Mouse (Mus musculus) G1E (cell line): ENCODE data around the gene Dnmt3a. TPM values are rescaled to one million over a fixed set of nuclear protein-coding genes. Genes with fewer than 3 reads are reported as not detected.

ENCODE experiments used
- ATAC-seq: 2 replicates; pipeline ENCODE4 v1.8.0; 2016; ENCODE audit warnings: mild to moderate bottlenecking; ENCODE audit not compliant: insufficient number of reproducible peaks, poor library complexity, low FRiP score, severe bottlenecking; ENCODE audit errors: extremely low read depth
- DNase-seq: peaks from one replicate; pipeline ENCODE4 v3.0.0; 2012; ENCODE audit warnings: low spot score
- H3K27me3 ChIP-seq: 2 replicates; pipeline ENCODE4 v1.6.1; 2012; ENCODE audit warnings: mild to moderate bottlenecking, low read length, inconsistent platforms; ENCODE audit not compliant: insufficient read depth
- H3K36me3 ChIP-seq: replicated peaks from 2 replicates; pipeline ENCODE3; 2012; ENCODE audit warnings: mild to moderate bottlenecking, inconsistent platforms
- H3K4me1 ChIP-seq: 2 replicates; pipeline ENCODE4 v1.6.1; 2012; ENCODE audit warnings: low read depth, low read length, inconsistent platforms, mixed read lengths; ENCODE audit not compliant: insufficient read depth
- H3K4me3 ChIP-seq: 2 replicates; pipeline ENCODE4 v1.5.1; 2012; ENCODE audit warnings: low read depth, mild to moderate bottlenecking, inconsistent platforms, low read length, moderate library complexity, mixed read lengths
- H3K9me3 ChIP-seq: replicated peaks from 2 replicates; pipeline ENCODE4 v1.6.1; 2012; ENCODE audit warnings: inconsistent platforms
- CTCF ChIP-seq: IDR thresholded peaks from 2 replicates; pipeline ENCODE4 v1.5.1; 2012; ENCODE audit warnings: low read depth, low read length, inconsistent platforms, mixed read lengths
- GATA1 ChIP-seq: IDR thresholded peaks from 2 replicates; pipeline ENCODE4 v1.6.1; 2012; ENCODE audit warnings: borderline replicate concordance, low read length, inconsistent platforms, mixed read lengths
- GATA2 ChIP-seq: IDR thresholded peaks from 2 replicates; pipeline ENCODE4 v1.6.1; 2012; ENCODE audit warnings: low read depth, low read length, inconsistent platforms, borderline replicate concordance
- POLR2AphosphoS5 ChIP-seq: IDR thresholded peaks from 2 replicates; pipeline ENCODE4 v1.6.1; 2012; ENCODE audit warnings: low read depth, low read length, inconsistent platforms; ENCODE audit not compliant: insufficient replicate concordance
- TAL1 ChIP-seq: conservative IDR thresholded peaks from 2 replicates; pipeline ENCODE4 v1.6.1; 2012; ENCODE audit warnings: low read depth, low read length, inconsistent platforms, mixed read lengths
- polyA plus RNA-seq: library from polyadenylated mRNA; stranded (reverse); fragments of >175 nt; gene quantifications from 2 replicates; pipeline ENCODE4 v1.2.3, GENCODE M21; 2012
- total RNA-seq, 2 experiments: library from RNA; stranded (forward) in 1 of 2; stranded (reverse) in 1 of 2; fragments of 200-1000 nt in 1 of 2; fragments of >200 nt in 1 of 2; fragmentation: Nextera tagmentation in 1 of 2; gene quantifications; 2 replicates each; pipeline ENCODE4 v1.2.3; 2014 to 2017

The Dnmt3a gene
- total and polyA plus RNA-seq, 3 experiments, result 0.05 to 1.1 TPM; not detected in 1

GRCm38 (mm10) chr12:3783196-3783825 is 22.5 kb upstream of the Dnmt3a start:
- ATAC-seq, result no peak
- H3K27me3 ChIP-seq, result peaks cover 6% of the 10 kb centered on the region; the same call in 1 of the 2 replicates

GRCm38 (mm10) chr12:3784258-3784657 is 21.5 kb upstream of the Dnmt3a start:
- TF ChIP-seq CTCF, result no peak
- TF ChIP-seq GATA2, result no peak
- no peak for TF ChIP-seq POLR2AphosphoS5
- no peak for TF ChIP-seq TAL1
- TF ChIP-seq GATA1, result no peak
- no peaks in the 10 kb centered on the region for H3K9me3 ChIP-seq
- H3K4me3 ChIP-seq, result no peak overlapping the region
- peaks cover 7% of the 10 kb centered on the region for H3K4me1 ChIP-seq
- ATAC-seq (no peak), DNase-seq (no peak)
- H3K36me3 ChIP-seq, result no peaks in the 10 kb centered on the region
- H3K27me3 ChIP-seq, result peaks cover 6% of the 10 kb centered on the region; the same call in 1 of the 2 replicates

More at GRCm38 (mm10) chr12:3783196-3783825, 22.5 kb upstream of the Dnmt3a start:
- DNase-seq, result no peak
- Histone ChIP-seq H3K36me3 (no peaks in the 10 kb centered on the region), H3K9me3 (no peaks in the 10 kb centered on the region), H3K4me3 (no peak overlapping the region), H3K4me1 (peaks cover 7% of the 10 kb centered on the region)
- TF ChIP-seq TAL1 (no peak), POLR2AphosphoS5 (no peak), GATA1 (no peak), GATA2 (no peak), CTCF (no peak)

GRCm38 (mm10) chr12:3784729-3785128 is 21.1 kb upstream of the Dnmt3a start:
- DNase-seq (no peak), ATAC-seq (no peak)
- no peak overlapping the region for H3K4me3 ChIP-seq
- peaks cover 7% of the 10 kb centered on the region for H3K4me1 ChIP-seq
- no peaks in the 10 kb centered on the region for H3K36me3 ChIP-seq
- no peak for TF ChIP-seq POLR2AphosphoS5
- no peak for TF ChIP-seq GATA1
- TF ChIP-seq CTCF, result no peak
- no peak for TF ChIP-seq TAL1
- no peak for TF ChIP-seq GATA2
- H3K27me3 ChIP-seq, result peaks cover 6% of the 10 kb centered on the region; the same call in 1 of the 2 replicates
- H3K9me3 ChIP-seq, result no peaks in the 10 kb centered on the region

GRCm38 (mm10) chr12:3787041-3787440 is 18.8 kb upstream of the Dnmt3a start:
- H3K4me3 ChIP-seq, result no peak overlapping the region
- no peaks in the 10 kb centered on the region for H3K36me3 ChIP-seq
- no peak for TF ChIP-seq POLR2AphosphoS5
- TF ChIP-seq TAL1, result no peak
- no peak for TF ChIP-seq CTCF
- TF ChIP-seq GATA2, result no peak
- TF ChIP-seq GATA1, result no peak
- DNase-seq, result no peak
- ATAC-seq, result no peak
- no peaks in the 10 kb centered on the region for H3K9me3 ChIP-seq
- H3K4me1 ChIP-seq, result no peaks in the 10 kb centered on the region
- peaks cover 2% of the 10 kb centered on the region; the same call in 1 of the 2 replicates for H3K27me3 ChIP-seq

GRCm38 (mm10) chr12:3787541-3787940 is 18.3 kb upstream of the Dnmt3a start:
- Histone ChIP-seq H3K9me3 (0 out of 2 replicates have a peak, but pooled peaks cover 2% of the 10 kb centered on the region), H3K4me3 (no peak overlapping the region), H3K27me3 (peaks cover 2% of the 10 kb centered on the region; the same call in 1 of the 2 replicates), H3K4me1 (no peaks in the 10 kb centered on the region), H3K36me3 (no peaks in the 10 kb centered on the region)
- TF ChIP-seq TAL1 (no peak), CTCF (no peak), GATA2 (no peak), POLR2AphosphoS5 (no peak), GATA1 (no peak)
- no peak for DNase-seq
- no peak for ATAC-seq

DNA sequence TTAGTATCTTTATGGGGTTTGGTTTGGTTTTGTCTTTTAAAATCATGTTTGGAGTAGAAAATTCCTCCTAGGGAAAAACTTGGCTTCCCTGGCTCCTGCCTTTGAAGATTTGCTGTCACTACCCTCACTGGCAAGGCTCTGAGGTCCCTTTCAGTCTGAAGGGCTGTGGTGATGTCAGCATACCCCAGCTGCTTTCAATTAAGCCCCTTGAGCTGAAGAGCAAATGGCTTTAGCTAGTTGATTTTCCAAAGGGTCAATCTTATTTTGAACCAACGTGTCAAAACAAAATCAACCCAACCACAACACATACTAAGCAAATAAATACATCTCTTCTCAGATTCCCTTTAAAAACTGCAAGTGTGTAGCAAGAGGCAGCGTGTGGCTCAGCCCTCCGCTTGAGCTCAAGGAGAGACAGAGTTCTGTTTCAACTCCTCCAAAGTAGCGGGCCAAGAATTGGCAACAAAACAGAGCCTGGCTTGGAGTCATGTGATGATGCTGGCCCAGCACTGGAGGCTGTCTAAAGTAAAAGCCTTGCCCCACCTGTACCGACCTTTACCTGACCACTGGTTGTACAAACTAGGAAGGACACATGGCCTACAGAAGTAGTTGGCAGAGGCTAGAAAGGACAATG is 17.3 kb upstream of the Dnmt3a start:
- ATAC-seq, result no peak
- Histone ChIP-seq H3K4me3 (no peak overlapping the region), H3K9me3 (0 out of 2 replicates have a peak, but pooled peaks cover 2% of the 10 kb centered on the region), H3K27me3 (peaks cover 2% of the 10 kb centered on the region; the same call in 1 of the 2 replicates), H3K36me3 (no peaks in the 10 kb centered on the region), H3K4me1 (no peaks in the 10 kb centered on the region)
- no peak for TF ChIP-seq GATA2
- no peak for TF ChIP-seq CTCF
- no peak for TF ChIP-seq GATA1
- TF ChIP-seq TAL1, result no peak
- no peak for TF ChIP-seq POLR2AphosphoS5
- DNase-seq, result no peak
